Mouse (Mus musculus): Measurements from ENCODE around the gene Doxl2. TPM values are rescaled to one million over a fixed set of nuclear protein-coding genes. Genes with fewer than 3 reads are reported as not detected.

Doxl2 gene
- polyA plus RNA-seq, 1 experiment from 2014 or later, result not detected

DNA sequence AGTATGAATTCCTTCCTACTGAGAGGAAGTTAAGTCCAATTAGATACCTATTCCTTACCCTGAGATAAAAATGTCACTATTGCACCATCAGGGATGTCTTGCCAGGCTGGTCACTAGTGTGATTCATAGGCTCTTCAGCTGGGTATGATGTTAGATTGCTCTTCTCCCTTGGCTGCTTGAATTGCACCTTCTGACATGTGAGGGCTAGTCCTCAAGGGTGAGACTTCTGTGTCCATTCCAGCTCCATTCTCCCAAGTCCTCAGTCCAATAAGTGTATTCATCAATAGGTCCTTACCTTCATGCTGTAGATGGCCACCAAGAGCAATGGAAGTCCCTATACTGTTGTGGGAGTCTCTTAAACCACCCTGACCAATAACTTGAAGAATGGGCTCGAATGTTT is 4.9 kb downstream of the Doxl2 start:
- 50% methylated on average over 1 of the region's 1 CpGs for WGBS
- Histone ChIP-seq H3K4me2 (no peak overlapping the region), H3K4me1 (no peaks in the 10 kb centered on the region), H3K9ac (no peak overlapping the region), H3K9me3 (replicated peaks) (no peaks in the 10 kb centered on the region), H3K27me3 (no peaks in the 10 kb centered on the region), H3K27ac (no peak overlapping the region), H3K4me3 (no peak overlapping the region), H3K36me3 (ENCODE audit: poor library complexity, severe bottlenecking) (no peaks in the 10 kb centered on the region)
- ATAC-seq, result no peak

DNA sequence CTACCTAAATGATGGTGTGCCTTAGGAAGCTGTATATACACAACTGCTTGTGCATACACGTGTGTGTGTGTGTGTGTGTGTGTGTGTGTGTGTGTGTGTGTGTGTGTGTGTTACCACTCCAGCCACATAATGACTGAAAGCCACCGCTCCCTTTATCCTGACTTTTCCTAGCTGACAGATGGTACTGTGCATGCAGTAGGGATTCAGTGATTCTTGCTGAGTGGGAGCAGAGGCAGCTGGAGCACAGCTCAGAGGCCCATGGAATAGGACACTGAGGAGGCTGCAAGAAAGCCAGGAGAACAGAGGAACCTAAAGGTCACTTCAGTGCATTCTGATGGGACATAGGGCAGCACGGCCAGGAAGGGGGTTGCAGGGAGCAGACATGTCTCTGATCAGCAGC is 7.5 kb downstream of the Doxl2 start:
- H3K27me3 ChIP-seq, result no peaks in the 10 kb centered on the region
- ATAC-seq, result no peak
- 55% methylated on average over 3 of the region's 3 CpGs for WGBS
- no peaks in the 10 kb centered on the region for H3K9me3 ChIP-seq (replicated peaks)
- H3K36me3 ChIP-seq (ENCODE audit: poor library complexity, severe bottlenecking), result no peaks in the 10 kb centered on the region
- no peak overlapping the region for H3K27ac ChIP-seq
- H3K4me1 ChIP-seq, result no peaks in the 10 kb centered on the region
- no peak overlapping the region for H3K4me3 ChIP-seq
- no peak overlapping the region for H3K4me2 ChIP-seq
- no peak overlapping the region for H3K9ac ChIP-seq

DNA sequence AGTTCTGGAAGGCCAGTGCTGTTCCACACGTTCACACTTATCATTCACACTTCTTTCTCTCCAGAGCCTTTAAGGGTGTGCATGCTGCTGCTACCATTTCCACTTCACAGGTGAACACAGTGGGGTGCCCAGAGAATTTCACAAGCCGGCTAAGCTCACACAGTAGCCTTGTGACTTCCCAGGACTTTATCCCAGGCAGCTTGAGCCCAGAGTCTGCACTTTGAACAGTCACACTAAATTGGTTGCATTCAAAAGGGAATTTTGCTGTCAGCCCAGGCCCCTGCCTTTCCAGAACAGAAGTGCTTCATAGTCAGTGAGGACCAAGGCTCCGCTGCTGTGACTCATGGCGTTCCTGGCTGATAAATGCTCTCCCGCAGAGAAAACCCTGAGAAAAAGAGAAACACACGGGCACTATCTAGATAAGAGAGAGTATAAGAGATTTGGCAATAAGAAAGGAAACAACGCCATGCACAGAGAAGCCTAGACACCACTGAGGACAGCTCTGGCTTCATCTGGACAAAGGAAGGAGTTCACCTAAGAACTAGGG is 11.8 kb downstream of the Doxl2 start, which contains the start of gene Svs1:
Gene Svs1, plus strand, starts transcription at position 418 of the 547 bp plus-strand sequence.
- Histone ChIP-seq H3K9ac (no peak within 1 kb of the TSS), H3K4me3 (no peak within 1 kb of the TSS), H3K36me3 (ENCODE audit: poor library complexity, severe bottlenecking) (no peaks in the 10 kb centered on the region), H3K9me3 (replicated peaks) (no peaks in the 10 kb centered on the region), H3K4me1 (no peaks in the 10 kb centered on the region), H3K27me3 (no peaks in the 10 kb centered on the region), H3K27ac (no peak within 1 kb of the TSS), H3K4me2 (no peak within 1 kb of the TSS)
- 68% methylated on average over 7 of the region's 7 CpGs for WGBS
- ATAC-seq, result no peak

DNA sequence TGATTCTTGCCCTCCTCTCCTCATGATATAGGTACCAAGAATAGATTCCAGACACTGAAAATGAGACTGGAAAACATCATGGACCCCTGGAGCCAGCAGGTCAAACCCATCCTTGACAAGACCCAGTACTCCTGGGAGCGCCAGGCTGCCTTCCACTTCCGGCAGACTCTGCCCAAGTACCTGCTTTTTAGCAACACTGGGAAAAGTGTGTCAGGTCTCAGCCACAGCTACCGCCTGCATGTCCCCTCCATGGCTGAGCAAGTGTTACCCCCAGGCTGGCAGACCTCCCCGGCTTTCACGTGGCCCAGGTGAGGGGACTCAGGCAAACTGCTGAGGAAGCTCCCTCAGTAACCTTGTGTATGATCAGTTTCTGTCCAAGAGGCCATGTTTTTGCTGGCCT is 15.2 kb downstream of the Doxl2 start:
- Histone ChIP-seq H3K4me1 (no peaks in the 10 kb centered on the region), H3K4me3 (no peak overlapping the region), H3K27me3 (no peaks in the 10 kb centered on the region), H3K9me3 (replicated peaks) (no peaks in the 10 kb centered on the region), H3K4me2 (no peak overlapping the region), H3K27ac (no peak overlapping the region), H3K36me3 (ENCODE audit: poor library complexity, severe bottlenecking) (no peaks in the 10 kb centered on the region), H3K9ac (no peak overlapping the region)
- 87% methylated on average over 5 of the region's 5 CpGs for WGBS
- no peak for ATAC-seq

DNA sequence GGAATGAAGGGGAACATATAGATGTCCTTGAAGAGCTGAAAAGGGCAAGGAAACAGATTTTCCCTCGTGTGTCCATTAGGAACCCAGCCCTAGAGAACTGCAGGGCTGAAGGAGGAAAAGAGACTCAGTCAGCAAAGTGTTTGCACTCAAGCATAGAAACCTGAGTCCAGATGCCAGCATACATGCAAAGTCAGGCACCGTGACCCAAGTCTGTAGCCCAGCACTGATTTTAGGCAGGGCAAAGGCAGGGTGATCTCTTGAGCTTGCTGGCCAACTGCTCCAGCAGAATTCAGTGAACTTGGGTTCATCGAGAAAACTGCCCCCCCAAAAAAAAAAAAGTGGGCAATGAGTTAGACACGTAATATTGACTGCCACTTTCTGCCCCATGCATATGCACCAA is 17.2 kb downstream of the Doxl2 start:
- Histone ChIP-seq H3K4me2 (no peak overlapping the region), H3K4me1 (no peaks in the 10 kb centered on the region), H3K4me3 (no peak overlapping the region), H3K36me3 (ENCODE audit: poor library complexity, severe bottlenecking) (no peaks in the 10 kb centered on the region), H3K27me3 (no peaks in the 10 kb centered on the region), H3K9me3 (replicated peaks) (no peaks in the 10 kb centered on the region), H3K27ac (no peak overlapping the region), H3K9ac (no peak overlapping the region)
- WGBS, result 77% methylated on average over 4 of the region's 4 CpGs
- no peak for ATAC-seq

DNA sequence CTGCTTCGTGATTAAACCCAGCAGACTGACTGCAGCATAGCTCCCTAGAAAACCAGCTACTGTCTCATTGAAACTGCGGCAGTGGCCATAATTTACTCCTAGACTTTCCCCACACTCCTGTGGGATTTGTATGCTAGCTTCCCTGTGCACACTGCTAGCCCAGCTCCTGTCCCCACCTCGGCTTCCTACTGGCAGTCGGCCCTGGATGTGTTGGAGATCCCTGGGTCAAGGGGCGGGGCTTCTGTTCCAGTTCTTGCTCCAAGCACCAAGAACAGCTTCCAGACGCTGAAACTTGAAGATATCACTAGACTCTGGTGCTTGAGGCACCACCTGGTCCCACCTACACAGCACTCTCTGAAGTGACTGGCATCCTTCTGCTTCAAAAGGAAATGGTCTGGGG is 23.4 kb downstream of the Doxl2 start:
- Histone ChIP-seq H3K4me2 (no peak overlapping the region), H3K27me3 (no peaks in the 10 kb centered on the region), H3K36me3 (ENCODE audit: poor library complexity, severe bottlenecking) (no peaks in the 10 kb centered on the region), H3K4me1 (no peaks in the 10 kb centered on the region), H3K27ac (no peak overlapping the region), H3K9ac (no peak overlapping the region), H3K4me3 (no peak overlapping the region), H3K9me3 (replicated peaks) (no peaks in the 10 kb centered on the region)
- no peak for ATAC-seq
- WGBS, result 77% methylated on average over 6 of the region's 6 CpGs

DNA sequence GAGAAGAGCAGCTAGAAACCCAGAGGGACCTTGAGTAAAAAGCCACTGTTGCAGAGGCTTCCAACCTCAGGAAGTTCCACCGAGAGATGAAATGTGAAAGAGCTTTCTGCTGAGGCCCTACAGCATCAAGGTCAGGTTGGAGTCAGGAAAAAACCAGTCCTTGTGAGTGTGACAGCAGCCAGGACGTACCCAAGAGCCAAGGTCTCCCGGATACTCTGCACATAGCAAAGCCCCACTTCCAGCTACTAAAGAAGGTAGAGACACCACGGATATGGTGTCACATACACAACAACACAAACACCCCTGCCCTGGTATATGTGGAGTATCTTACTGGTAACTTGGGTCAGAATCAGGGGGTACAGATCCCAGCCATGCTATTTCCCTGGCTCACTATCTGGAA is 24.0 kb downstream of the Doxl2 start:
- Histone ChIP-seq H3K36me3 (ENCODE audit: poor library complexity, severe bottlenecking) (no peaks in the 10 kb centered on the region), H3K27me3 (no peaks in the 10 kb centered on the region), H3K9ac (no peak overlapping the region), H3K4me1 (no peaks in the 10 kb centered on the region), H3K9me3 (replicated peaks) (no peaks in the 10 kb centered on the region), H3K4me2 (no peak overlapping the region), H3K4me3 (no peak overlapping the region), H3K27ac (no peak overlapping the region)
- no peak for ATAC-seq
- WGBS, result 94% methylated on average over 4 of the region's 4 CpGs

DNA sequence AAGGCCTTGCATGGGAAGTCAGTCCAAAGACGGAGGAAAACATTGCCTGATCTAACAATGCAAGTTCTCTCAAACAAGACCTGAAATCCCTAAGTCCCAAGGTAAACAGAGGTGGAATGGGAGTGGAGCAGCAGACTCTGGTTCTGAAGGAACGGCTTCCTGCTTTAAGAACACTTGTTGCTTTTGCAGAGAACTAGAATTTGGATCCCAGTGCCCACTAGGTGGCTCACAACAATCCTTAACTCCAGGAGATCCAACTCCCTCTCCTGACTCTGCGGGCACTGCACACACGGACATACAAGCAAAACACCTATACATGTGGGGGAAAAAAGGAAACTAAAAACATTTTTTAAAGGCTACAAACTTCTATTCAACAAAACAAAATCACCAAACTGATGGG is 28.6 kb downstream of the Doxl2 start:
- Histone ChIP-seq H3K4me2 (no peak overlapping the region), H3K4me1 (peaks cover 3% of the 10 kb centered on the region), H3K4me3 (no peak overlapping the region), H3K9ac (no peak overlapping the region), H3K27me3 (no peaks in the 10 kb centered on the region), H3K9me3 (replicated peaks) (no peaks in the 10 kb centered on the region), H3K36me3 (ENCODE audit: poor library complexity, severe bottlenecking) (no peaks in the 10 kb centered on the region), H3K27ac (no peak overlapping the region)
- 44% methylated on average over 4 of the region's 4 CpGs for WGBS
- ATAC-seq, result no peak

DNA sequence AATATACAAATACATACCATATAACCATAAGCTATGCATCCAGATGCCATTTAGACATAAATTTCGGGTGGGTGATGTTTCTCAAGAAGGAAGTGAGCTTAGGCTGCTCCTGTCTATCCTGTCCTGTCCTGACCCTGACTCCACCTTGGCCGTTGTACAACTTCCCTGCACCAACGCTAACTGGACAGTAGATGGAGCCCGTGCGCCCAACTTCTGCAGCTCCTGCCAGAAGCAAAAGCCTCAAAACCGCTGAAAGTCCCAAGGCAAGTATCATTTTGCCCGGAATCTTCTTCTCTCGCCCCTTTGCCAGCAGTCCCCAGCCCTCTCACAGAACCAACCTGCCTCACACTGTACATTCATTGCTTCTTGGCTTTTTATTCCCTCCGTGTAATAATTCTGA is 33.2 kb downstream of the Doxl2 start:
- WGBS, result 1% methylated on average over 9 of the region's 9 CpGs
- peak; percentile 43; the same call in 1 of the 2 replicates for ATAC-seq
- no peaks in the 10 kb centered on the region for H3K27me3 ChIP-seq

DNA sequence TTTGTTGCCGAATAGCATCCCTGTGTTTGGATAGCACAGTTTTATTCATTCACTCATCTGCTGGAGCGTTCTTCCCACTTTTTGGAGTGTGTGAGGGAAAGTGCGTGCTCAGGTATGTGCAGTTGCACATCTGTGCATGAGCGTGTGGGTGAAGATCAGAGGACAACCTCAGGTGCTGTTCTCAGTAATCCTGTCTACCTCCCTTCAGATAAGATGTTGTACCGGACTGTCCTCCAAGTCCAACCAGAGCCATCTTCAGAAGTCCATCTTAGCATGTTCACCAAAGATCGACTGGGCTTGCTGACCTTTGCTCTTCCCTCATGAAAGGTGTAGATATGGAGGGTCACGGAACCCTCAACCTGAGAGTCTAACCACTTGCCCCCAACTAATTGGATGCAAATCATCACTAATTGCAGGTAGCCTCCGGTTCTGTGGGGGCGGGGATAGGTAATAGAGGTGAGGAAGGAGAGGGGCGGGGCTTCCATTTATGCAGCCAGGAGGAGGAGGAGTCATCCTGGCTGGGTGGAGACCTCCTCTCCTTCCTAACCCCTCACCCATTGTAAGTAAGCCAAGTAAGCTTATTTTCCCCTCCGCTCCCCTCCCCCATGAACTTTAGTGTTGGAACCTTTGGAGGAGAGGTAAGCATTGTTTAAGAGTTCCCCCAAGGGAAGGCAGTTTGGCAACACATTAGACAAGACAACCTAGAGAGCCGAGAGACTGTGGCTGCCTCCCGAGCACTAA is 33.8 kb downstream of the Doxl2 start:
- peak overlapping the region; percentile 27; the same call in 1 of the 2 replicates for H3K9ac ChIP-seq
- no peaks in the 10 kb centered on the region for H3K27me3 ChIP-seq
- H3K9me3 ChIP-seq (replicated peaks), result no peaks in the 10 kb centered on the region
- ATAC-seq, result peak; percentile 24; the same call in 1 of the 2 replicates
- H3K4me1 ChIP-seq, result peaks cover 11% of the 10 kb centered on the region
- peak overlapping the region; percentile 32 for H3K4me3 ChIP-seq
- peak overlapping the region; percentile 57 for H3K4me2 ChIP-seq
- H3K36me3 ChIP-seq (ENCODE audit: poor library complexity, severe bottlenecking), result no peaks in the 10 kb centered on the region
- WGBS, result 17% methylated on average over 13 of the region's 13 CpGs
- H3K27ac ChIP-seq, result no peak overlapping the region

More for the DNA sequence above, 33.2 kb downstream of the Doxl2 start:
- peak overlapping the region; percentile 57 for H3K4me2 ChIP-seq
- H3K9ac ChIP-seq, result peak overlapping the region; percentile 27; the same call in 1 of the 2 replicates
- peak overlapping the region; percentile 32 for H3K4me3 ChIP-seq
- peaks cover 11% of the 10 kb centered on the region for H3K4me1 ChIP-seq
- no peak overlapping the region for H3K27ac ChIP-seq
- H3K36me3 ChIP-seq (ENCODE audit: poor library complexity, severe bottlenecking), result no peaks in the 10 kb centered on the region
- no peaks in the 10 kb centered on the region for H3K9me3 ChIP-seq (replicated peaks)

DNA sequence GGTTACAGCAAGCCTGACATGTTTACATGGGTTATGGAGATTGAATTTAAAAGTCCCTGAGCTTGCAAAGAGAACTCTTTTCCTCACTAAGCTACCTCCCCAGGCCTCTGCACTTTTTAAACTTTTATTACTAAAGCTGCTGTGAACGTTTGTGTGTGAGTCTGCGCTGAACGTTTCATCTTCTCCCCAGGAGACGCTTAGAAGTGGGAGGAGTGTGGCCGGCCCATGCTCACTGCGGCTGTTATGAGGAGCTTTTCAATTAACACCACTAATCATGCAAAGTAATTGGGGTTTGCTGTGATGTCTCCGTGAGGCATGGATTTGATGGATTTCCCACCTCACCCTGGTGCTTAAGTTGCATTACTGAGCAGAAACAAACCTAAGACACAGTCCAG is 34.4 kb downstream of the Doxl2 start:
- Histone ChIP-seq H3K9me3 (replicated peaks) (no peaks in the 10 kb centered on the region), H3K9ac (no peak overlapping the region), H3K27me3 (no peaks in the 10 kb centered on the region), H3K4me3 (no peak overlapping the region), H3K4me2 (peak overlapping the region; percentile 57), H3K36me3 (ENCODE audit: poor library complexity, severe bottlenecking) (no peaks in the 10 kb centered on the region), H3K4me1 (peaks cover 11% of the 10 kb centered on the region), H3K27ac (no peak overlapping the region)
- no peak for ATAC-seq
- WGBS, result 18% methylated on average over 7 of the region's 7 CpGs

DNA sequence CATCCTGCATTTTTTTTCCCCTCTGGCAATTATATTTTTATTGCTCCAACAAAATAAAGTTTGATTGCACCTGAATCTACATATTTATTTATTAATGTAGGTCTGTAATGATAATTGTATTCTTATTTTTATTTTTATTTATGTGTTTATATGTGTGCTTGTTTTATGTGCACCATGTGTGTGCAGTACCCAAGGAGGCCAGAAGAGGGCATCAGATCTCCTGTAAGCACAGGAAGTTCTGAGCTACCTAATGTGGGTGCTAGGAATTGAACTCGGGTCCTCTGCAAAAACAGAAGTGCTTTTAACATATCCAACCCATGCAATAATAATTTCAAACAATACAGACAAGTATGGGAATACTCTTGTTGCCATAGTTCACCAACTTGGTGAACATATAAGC is 34.9 kb downstream of the Doxl2 start:
- Histone ChIP-seq H3K4me3 (no peak overlapping the region), H3K27me3 (no peaks in the 10 kb centered on the region), H3K36me3 (ENCODE audit: poor library complexity, severe bottlenecking) (no peaks in the 10 kb centered on the region), H3K27ac (no peak overlapping the region), H3K9ac (no peak overlapping the region), H3K4me1 (peaks cover 11% of the 10 kb centered on the region), H3K9me3 (replicated peaks) (no peaks in the 10 kb centered on the region), H3K4me2 (no peak overlapping the region)
- WGBS, result 95% methylated on average over 1 of the region's 1 CpGs
- no peak for ATAC-seq

DNA sequence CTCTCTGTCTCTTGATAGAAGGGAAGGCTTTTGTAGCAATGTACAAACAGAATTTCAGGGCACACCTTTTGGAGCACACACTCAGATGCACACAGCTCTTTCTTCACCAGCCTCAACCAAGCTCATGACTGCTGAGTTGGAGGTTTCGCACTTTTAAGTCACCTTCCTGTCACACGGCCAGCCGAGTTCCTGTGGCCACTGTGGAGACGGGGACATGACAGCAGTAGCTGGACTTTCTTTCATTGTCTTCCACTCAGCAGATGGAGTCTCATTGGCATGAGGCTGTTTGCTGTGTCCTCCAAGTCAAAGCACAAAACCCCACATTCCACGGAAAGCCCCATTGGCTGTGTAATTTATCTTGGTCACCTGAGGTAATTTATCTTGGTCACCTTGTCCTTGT is 36.4 kb downstream of the Doxl2 start:
- 84% methylated on average over 5 of the region's 5 CpGs for WGBS
- Histone ChIP-seq H3K4me1 (peaks cover 11% of the 10 kb centered on the region), H3K4me2 (no peak overlapping the region), H3K27ac (no peak overlapping the region), H3K36me3 (ENCODE audit: poor library complexity, severe bottlenecking) (no peaks in the 10 kb centered on the region), H3K9ac (no peak overlapping the region), H3K27me3 (no peaks in the 10 kb centered on the region), H3K4me3 (no peak overlapping the region), H3K9me3 (replicated peaks) (no peaks in the 10 kb centered on the region)
- ATAC-seq, result no peak
